Mouse (Mus musculus) heart, adult 11 months (tissue): ENCODE data around the gene Pde4b.

Experiments used
- DNase-seq: peaks from one replicate; pipeline ENCODE4 v3.0.0; 2022

Gene Pde4b

DNA sequence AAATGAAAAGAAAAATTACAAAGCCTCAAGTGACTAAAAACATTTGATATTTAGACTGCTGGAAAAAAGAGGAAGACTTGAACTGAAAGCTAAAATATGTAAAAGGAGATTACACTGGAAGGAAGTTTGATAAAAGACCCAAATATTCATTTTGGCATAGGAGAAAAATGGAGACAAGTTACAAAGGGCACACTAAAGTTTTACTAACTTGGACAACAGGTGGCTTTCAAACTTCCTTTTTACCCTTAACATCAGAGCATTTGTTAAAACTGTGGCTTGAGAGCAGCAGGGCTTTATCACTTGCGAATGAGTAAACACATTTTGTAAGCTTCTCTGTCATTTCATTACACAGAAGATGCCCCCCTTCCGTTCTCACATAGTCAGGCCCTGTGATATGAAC, 492.4 kb downstream of the Pde4b start:
- no peak for DNase-seq

- DNase-seq = peak; percentile 48
Measured at GRCm38 (mm10) chr4:102582165-102582749, 494.9 kb downstream of the Pde4b start.

DNA sequence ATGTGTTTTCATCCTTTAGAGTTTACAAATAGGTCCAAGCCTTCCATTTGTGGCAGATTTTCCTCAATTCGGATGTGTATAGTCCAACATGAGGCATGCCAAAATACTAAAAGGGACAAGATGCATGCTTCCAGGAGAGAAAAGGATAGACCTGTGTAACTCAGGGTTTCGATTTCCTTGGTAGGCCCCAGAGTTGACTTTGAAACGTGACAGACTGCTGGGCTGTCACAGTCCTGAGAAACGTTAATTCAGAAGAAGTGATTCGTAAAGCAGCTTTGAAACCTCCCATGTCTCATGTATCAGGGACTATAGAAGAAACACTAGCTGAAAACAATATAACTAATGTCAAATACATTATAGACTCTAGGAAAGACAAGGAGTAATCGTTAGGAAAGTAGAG, 495.6 kb downstream of the Pde4b start:
- peak; percentile 36 for DNase-seq

- DNase-seq = peak; percentile 17
Measured at GRCm38 (mm10) chr4:102583469-102583868, 496.1 kb downstream of the Pde4b start.

GRCm38 (mm10) chr4:102584601-102585265, 497.4 kb downstream of the Pde4b start:
- peak; percentile 95 for DNase-seq

DNA sequence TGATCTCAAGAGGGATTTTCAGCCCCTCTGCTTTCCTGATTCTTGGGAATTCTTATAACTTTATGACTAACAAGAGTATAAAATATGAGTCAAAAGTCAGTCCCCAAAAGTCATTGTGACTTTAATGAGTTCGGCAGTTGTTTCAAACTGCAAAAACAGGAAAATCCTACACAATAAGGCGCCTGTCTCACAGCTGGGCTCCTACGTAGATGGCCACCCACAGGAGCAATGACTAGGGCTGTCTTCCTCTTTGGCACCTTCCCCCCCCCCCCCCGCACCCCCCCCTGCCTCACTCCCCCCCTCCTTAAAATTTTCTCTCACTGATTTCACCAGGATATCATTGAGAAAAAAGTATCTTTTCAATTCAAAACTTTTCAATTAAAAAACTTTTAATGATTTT, 498.2 kb downstream of the Pde4b start:
- peak; percentile 94 for DNase-seq

- peak; percentile 34 for DNase-seq
Measured at GRCm38 (mm10) chr4:102586787-102587186, 499.4 kb downstream of the Pde4b start.

DNA sequence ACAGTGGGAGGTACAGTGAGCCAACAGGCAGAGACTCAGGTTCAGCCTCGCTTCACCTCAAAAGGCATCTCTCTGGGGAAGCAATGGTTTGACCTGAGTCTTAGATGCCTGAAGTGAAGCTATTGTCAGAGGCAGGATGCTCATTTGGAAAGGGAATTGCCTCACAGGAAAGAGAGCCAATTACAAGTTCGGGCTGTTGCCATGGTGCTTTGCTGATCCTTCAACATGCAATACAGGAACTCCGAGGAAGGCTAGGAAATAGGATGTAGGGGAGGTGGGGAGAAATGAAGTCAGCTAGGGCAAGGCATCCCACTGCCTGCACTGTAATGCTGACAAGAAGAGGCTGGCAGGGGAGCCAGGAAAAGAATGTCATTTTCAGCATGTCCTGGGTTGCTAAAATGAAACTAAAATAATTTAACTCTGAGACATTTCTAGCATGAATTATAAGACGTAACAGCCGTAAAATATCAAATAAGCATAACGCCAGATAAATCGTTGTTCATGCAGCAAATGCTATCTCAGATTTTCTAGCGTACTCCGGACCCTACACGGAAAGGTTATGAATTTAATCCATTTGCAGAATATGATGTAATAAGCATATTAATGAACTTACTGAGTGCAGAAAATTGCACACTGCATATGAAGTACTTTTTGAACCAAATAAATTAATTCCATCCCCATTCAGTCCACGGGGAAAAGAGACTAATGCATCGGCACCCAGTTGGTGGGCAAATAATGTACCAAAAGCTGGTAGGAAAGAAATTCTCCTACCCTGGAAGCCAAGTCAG, 501.5 kb downstream of the Pde4b start:
- peak; percentile 99 for DNase-seq

DNA sequence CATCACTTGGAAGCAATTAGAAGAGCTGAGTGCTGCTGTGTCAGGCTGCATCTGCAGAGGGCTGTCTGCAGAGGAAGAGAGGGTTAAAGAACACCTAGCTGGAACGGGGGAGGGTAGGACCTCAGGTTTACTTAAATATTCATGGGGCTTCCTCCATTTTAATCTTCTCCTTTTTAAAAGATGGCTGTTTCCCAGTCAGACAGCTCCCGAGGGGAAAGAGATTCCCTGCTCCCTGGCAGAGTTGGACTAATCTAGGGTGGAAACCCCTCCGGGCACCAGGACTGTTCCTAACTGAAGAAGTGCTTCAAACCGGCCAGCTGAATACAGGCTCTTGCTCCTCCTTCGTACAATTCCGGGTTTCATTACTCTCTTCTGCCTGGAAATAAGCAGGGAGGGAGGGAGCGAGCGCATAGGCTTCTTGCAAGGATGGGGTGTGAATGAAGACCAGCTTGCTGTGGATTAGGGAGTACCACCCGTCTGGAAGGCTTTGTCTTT, 502.2 kb downstream of the Pde4b start:
- DNase-seq = peak; percentile 95

DNA sequence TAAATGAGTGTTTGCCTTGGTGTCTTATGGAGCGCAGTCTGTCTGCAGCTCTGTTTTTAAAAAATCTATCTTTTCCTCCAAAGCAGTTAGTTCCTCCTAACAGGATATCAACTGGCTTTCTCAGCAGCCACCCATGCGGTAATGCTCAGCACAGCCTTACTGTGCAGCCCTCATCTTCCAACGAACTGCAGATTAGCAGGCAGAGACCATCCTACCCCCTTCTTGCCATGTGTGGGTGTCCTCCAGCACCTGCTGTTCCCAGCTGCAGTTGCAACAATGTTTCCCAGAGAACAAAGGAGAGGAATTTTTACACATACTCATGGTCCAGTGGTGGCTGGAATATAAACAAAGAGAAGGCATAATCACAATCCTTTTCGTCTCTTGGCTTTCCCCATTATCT, 504.5 kb downstream of the Pde4b start:
- DNase-seq = no peak

DNA sequence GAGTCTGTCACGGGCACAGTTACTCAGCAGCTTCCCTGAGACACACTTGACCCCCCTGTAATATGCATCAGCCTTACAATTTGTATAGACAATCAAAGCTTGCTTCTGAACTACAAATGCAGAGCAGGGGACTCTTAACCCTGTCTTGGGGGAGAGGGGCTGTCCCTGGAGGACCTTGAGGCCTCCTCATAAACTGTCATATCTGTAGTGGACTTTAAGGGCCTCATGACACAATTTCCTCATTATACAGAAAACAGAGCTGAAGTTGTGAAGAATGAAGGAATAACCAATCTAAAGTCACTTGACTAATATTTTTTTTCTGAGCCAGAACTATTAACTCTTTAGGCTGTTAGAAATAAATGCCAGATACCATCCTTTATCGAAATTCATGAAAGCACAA, 505.2 kb downstream of the Pde4b start:
- peak; percentile 65 for DNase-seq

GRCm38 (mm10) chr4:102593631-102594030, 506.3 kb downstream of the Pde4b start:
- DNase-seq = peak; percentile 85

DNA sequence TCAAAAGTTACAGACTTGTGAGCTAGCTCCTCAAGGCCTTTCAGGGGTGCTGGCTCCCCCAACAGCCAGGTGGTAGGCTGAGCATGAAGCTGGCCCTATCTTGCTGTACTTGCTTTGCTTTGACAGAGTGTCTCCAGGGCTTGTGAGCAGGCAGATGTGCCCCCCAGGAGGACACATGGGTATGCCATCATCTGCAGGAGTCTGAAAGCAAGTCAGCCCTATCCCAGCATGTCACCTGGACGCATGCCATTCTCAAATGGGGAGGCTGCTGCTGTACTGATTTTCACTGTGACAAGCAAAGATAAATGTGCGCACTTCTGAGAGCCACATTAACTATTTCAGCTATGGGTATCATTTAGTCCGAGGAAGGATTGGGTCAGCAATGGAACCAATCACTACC, 507.2 kb downstream of the Pde4b start:
- DNase-seq = peak; percentile 88

DNA sequence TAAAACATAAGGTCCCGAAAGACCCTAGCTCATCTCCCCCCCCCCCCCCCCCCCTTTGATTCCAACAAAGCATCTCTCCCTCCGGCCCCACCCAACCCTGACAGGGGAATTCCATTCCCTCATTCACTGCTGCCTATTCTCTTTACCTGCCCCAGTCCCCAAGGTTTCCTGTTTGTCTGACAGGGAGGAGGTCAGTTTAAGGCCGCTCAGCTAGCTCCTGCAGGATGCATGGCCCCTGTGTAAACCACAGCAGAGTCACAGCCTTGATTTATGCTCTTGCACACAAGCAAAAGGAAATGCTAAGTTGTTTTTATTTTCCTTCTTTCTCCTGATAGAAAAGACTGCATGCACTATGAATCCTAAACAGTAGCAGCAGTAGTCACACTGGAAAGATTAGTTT, 516.6 kb downstream of the Pde4b start:
- peak; percentile 76 for DNase-seq

GRCm38 (mm10) chr4:102605231-102605630, 517.9 kb downstream of the Pde4b start:
- DNase-seq = peak; percentile 87

DNA sequence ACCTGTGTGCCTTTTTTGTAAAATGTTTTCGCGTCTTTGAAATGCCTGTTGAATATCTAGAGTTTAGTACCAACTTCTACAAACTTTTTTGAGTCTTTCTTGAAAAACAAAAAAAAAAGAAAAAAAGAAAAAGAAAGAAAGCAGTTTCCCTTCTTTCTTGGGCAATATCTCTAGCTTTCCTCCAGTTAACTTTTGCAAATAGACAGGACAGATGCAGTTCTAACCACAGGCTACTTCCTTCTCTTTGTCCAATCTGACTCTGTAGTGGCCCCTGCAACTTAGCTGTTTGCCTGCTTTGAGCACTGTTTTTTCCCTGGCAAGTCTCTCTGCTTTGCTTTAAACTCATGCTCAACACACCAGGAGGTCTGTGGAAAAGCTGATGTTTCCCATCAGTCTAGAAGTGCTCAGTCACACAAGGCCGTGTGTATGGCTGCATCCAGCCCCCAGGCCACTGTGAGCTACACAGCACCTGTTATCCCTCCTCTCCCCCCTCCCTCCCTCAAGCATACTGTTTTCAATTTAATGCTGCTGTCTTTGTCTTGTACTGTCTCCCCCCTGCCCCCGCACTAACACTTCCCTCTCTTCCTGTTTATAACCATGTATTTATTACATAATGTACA, 518.5 kb downstream of the Pde4b start:
- DNase-seq = peak; percentile 87

- no peak for DNase-seq
Measured at GRCm38 (mm10) chr4:102606825-102607224, 519.5 kb downstream of the Pde4b start.

- DNase-seq = peak; percentile 51
Measured at GRCm38 (mm10) chr4:102607744-102608416, 520.5 kb downstream of the Pde4b start.

GRCm38 (mm10) chr4:102612596-102612995, 525.3 kb downstream of the Pde4b start:
- peak; percentile 56 for DNase-seq

DNA sequence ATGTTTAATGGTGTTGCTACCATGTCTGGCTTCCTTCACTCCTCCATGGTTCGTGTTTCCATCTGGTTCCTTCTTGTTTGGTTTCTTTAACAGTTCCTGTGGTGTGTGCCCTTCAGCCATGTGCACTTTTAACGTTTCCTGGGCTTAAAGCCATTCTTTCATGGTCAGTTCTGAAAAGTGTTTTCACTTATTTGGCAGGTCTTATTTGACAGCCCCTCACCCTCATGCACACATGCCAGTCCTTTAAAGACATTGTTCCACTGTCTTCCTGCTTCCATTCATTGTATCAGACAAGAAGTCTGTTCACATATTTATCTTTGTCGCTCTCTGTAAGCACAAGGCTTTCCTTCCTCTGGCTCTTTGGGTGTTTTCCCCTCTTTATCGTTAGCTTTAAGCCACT, 530.4 kb downstream of the Pde4b start:
- peak; percentile 52 for DNase-seq

- DNase-seq = no peak
Measured at GRCm38 (mm10) chr4:102618609-102619008, 531.3 kb downstream of the Pde4b start.

- peak; percentile 69 for DNase-seq
Measured at GRCm38 (mm10) chr4:102620179-102620910, 533.0 kb downstream of the Pde4b start.
